Mouse (Mus musculus) forebrain, embryonic 14.5 days (tissue): ENCODE measurements at regions not wholly inside any gene's neighbourhood (a gene's known extent, or its start where the extent isn't known, plus 50 kb on each side); places are given as distances from the start of the nearest gene placed in this dataset.

ENCODE experiments used
- ATAC-seq: fragments of 200-750 bp; cut with Nextera tagmentation; 2 replicates; pipeline ENCODE4 v1.8.0; 2017; ENCODE audit warnings: mild to moderate bottlenecking, moderate library complexity
- DNase-seq: peaks from one replicate; pipeline ENCODE4 v3.0.0-alpha.2; 2015; ENCODE audit warnings: low spot score
- H3K27ac ChIP-seq: fragments of 300-500 bp; sonication (generic); 2 replicates; pipeline ENCODE4 v1.5.1; 2014; ENCODE audit warnings: low read depth, mild to moderate bottlenecking, control low read depth, low read length, moderate library complexity
- H3K27me3 ChIP-seq: fragments of 300-500 bp; sonication (generic); replicated peaks from 2 replicates; pipeline ENCODE4 v1.6.1; 2014; ENCODE audit warnings: low read length, control low read depth, mixed read lengths; ENCODE audit not compliant: control insufficient read depth, insufficient read depth
- H3K36me3 ChIP-seq: fragments of 300-500 bp; sonication (generic); 2 replicates; pipeline ENCODE4 v1.6.1; 2014; ENCODE audit warnings: low read length, control low read depth; ENCODE audit not compliant: control insufficient read depth, insufficient read depth
- H3K4me1 ChIP-seq: fragments of 300-500 bp; sonication (generic); 2 replicates; pipeline ENCODE4 v1.6.1; 2014; ENCODE audit warnings: antibody characterized with exemption, low read length, control low read depth; ENCODE audit not compliant: control insufficient read depth, insufficient read depth
- H3K4me2 ChIP-seq: fragments of 300-500 bp; sonication (generic); 2 replicates; pipeline ENCODE4 v1.6.1; 2014; ENCODE audit warnings: mild to moderate bottlenecking, control low read depth, low read length
- H3K4me3 ChIP-seq: fragments of 300-500 bp; sonication (generic); 2 replicates; pipeline ENCODE4 v1.5.1; 2014; ENCODE audit warnings: low read depth, low read length, control low read depth
- H3K9ac ChIP-seq: fragments of 300-500 bp; sonication (generic); 2 replicates; pipeline ENCODE4 v1.6.1; 2014; ENCODE audit warnings: mild to moderate bottlenecking, low read length, control low read depth, moderate library complexity
- H3K9me3 ChIP-seq: fragments of 300-500 bp; sonication (generic); replicated peaks from 2 replicates; pipeline ENCODE4 v1.6.1; 2016; ENCODE audit warnings: low read length, control low read depth, mixed read lengths; ENCODE audit not compliant: control insufficient read depth
- WGBS: fragments of 180-500 bp; shearing (Covaris S2); extraction: QIAGEN DNeasy Blood & Tissue Kit; methylation state at CpG from one replicate; pipeline ENCODE4 v1.1.7; 2014; 5-methylcytosine and 5-hydroxymethylcytosine counted together

DNA sequence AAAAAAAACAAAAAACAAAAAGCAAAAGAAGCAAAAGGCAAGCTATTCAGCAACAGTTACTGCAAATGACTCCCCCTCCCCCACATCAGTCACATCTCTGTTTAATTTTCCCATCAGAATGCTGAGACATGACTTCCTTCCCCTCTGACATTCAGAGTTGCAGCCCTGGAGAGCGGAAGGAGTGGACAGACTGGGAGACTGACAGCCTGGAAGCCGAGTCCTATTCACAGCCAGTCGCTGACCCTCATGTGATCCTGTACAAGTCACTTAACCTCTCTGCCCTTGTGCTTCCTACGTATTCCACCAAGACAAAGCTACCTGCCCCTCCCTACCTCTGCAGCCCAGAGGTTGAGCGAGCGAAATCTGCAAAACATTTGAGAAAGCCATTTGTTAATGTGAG, 161.2 kb downstream of the Barhl2 start:
- WGBS, result 37% methylated on average over 6 of the region's 6 CpGs
- ATAC-seq, result no peak
- H3K27me3 ChIP-seq, result peaks cover 3% of the 10 kb centered on the region; the same call in 1 of the 2 replicates
- H3K4me1 ChIP-seq, result peaks cover 3% of the 10 kb centered on the region; the same call in 1 of the 2 replicates
- no peak overlapping the region for H3K9ac ChIP-seq
- no peak for DNase-seq
- H3K4me2 ChIP-seq, result no peak overlapping the region
- H3K27ac ChIP-seq, result no peak overlapping the region
- H3K4me3 ChIP-seq, result no peak overlapping the region
- no peaks in the 10 kb centered on the region for H3K36me3 ChIP-seq
- H3K9me3 ChIP-seq, result no peaks in the 10 kb centered on the region

- no peak overlapping the region for H3K9ac ChIP-seq
- H3K27me3 ChIP-seq, result peaks cover 3% of the 10 kb centered on the region; the same call in 1 of the 2 replicates
- DNase-seq, result no peak
- H3K36me3 ChIP-seq, result no peaks in the 10 kb centered on the region
- no peak for ATAC-seq
- no peak overlapping the region for H3K4me2 ChIP-seq
- H3K9me3 ChIP-seq, result no peaks in the 10 kb centered on the region
- H3K4me3 ChIP-seq, result no peak overlapping the region
- no peak overlapping the region for H3K27ac ChIP-seq
- 14% methylated on average over 2 of the region's 2 CpGs for WGBS
- peaks cover 3% of the 10 kb centered on the region; the same call in 1 of the 2 replicates for H3K4me1 ChIP-seq
Observed at GRCm38 (mm10) chr5:106295993-106296392, 162.0 kb downstream of the Barhl2 start.

DNA sequence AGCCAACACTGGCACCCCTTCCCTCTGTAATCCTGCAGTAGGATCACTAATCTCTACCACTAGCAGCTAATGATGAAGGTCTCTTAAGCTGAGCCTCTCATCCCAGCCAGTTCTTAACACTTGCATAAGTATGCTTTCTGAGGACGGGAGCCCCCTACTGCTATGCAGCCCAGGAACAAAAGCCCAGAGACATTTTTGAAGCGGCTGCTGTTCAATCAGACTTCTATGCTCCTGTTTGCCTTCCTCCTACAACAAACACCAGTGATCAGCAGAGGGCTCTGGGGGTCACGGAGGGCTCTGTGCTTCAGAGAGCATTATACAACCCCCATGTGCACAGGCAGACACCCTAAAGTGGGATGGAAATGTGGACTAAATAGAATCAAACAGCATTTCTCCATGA, 162.4 kb downstream of the Barhl2 start:
- no peaks in the 10 kb centered on the region for H3K36me3 ChIP-seq
- 0% methylated on average over 3 of the region's 3 CpGs for WGBS
- no peak overlapping the region for H3K4me3 ChIP-seq
- DNase-seq (peak; percentile 60), ATAC-seq (0 out of 2 replicates have a peak, but pooled peaks have one; percentile 42)
- peaks cover 3% of the 10 kb centered on the region; the same call in 1 of the 2 replicates for H3K27me3 ChIP-seq
- H3K9me3 ChIP-seq, result no peaks in the 10 kb centered on the region
- H3K27ac ChIP-seq, result no peak overlapping the region
- H3K4me1 ChIP-seq, result peaks cover 3% of the 10 kb centered on the region; the same call in 1 of the 2 replicates
- no peak overlapping the region for H3K9ac ChIP-seq
- no peak overlapping the region for H3K4me2 ChIP-seq

- Histone ChIP-seq H3K36me3 (no peaks in the 10 kb centered on the region), H3K9ac (no peak overlapping the region), H3K27me3 (peaks cover 3% of the 10 kb centered on the region; the same call in 1 of the 2 replicates), H3K9me3 (no peaks in the 10 kb centered on the region), H3K27ac (no peak overlapping the region), H3K4me2 (no peak overlapping the region), H3K4me3 (no peak overlapping the region), H3K4me1 (peaks cover 3% of the 10 kb centered on the region; the same call in 1 of the 2 replicates)
- WGBS, result 87% methylated on average over 16 of the region's 16 CpGs
- ATAC-seq (no peak), DNase-seq (no peak)
Observed at GRCm38 (mm10) chr5:106292387-106293229, 165.4 kb downstream of the Barhl2 start.

- peak; percentile 35 for DNase-seq
- peaks cover 4% of the 10 kb centered on the region; the same call in 1 of the 2 replicates for H3K4me1 ChIP-seq
- no peaks in the 10 kb centered on the region for H3K27me3 ChIP-seq
- H3K36me3 ChIP-seq, result no peaks in the 10 kb centered on the region
- no peak overlapping the region for H3K9ac ChIP-seq
- H3K4me3 ChIP-seq, result no peak overlapping the region
- H3K27ac ChIP-seq, result no peak overlapping the region
- no peaks in the 10 kb centered on the region for H3K9me3 ChIP-seq
- H3K4me2 ChIP-seq, result no peak overlapping the region
- WGBS, result 0% methylated on average over 4 of the region's 4 CpGs
- ATAC-seq, result no peak
Observed at GRCm38 (mm10) chr5:106285152-106285551, 172.8 kb downstream of the Barhl2 start.

DNA sequence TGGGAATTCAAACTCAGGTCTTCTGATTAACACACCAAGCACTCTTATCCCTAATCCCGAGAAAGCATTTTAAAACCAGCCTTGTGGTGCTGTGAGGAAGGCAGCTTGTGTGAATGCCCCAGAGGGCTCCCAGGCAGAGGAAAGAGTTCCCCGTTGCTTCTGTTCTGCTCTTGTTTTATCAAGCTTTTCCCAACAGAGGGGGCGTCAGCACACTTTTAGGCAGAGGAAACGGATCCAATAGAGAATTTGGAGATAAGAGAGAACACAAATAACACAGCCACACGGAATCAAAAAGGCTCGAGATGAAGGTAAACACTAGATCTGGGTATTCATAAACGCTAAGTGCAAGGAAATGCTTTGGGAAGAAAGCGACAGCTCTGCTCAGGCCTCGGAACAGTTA, 173.2 kb downstream of the Barhl2 start:
- no peak overlapping the region; the same call in 1 of the 2 replicates for H3K4me2 ChIP-seq
- no peak for ATAC-seq
- H3K9ac ChIP-seq, result no peak overlapping the region
- no peak overlapping the region for H3K4me3 ChIP-seq
- H3K9me3 ChIP-seq, result no peaks in the 10 kb centered on the region
- DNase-seq, result peak; percentile 34
- H3K27me3 ChIP-seq, result no peaks in the 10 kb centered on the region
- no peak overlapping the region for H3K27ac ChIP-seq
- 11% methylated on average over 9 of the region's 9 CpGs for WGBS
- peaks cover 4% of the 10 kb centered on the region; the same call in 1 of the 2 replicates for H3K4me1 ChIP-seq
- H3K36me3 ChIP-seq, result no peaks in the 10 kb centered on the region

DNA sequence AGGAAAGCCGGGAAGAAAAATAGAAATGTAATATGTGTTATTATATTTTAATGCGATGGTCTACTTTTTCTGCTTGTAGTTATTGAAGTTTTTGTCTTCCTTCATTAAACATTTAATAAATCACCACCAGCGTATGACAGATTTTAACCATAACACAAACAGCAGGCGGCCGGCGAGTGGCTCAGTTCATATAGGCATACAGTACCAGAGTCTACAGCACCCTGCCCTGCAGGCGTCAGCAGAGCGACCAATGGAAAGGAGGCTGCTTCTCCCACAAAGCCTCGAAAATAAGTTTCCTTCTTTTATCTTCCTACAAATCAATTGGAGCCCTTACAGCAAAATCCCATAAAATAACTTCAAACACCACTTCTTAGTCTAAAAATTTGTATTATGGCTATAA, 175.3 kb downstream of the Barhl2 start:
- no peak overlapping the region for H3K27ac ChIP-seq
- H3K4me3 ChIP-seq, result no peak overlapping the region
- peaks cover 4% of the 10 kb centered on the region; the same call in 1 of the 2 replicates for H3K4me1 ChIP-seq
- H3K27me3 ChIP-seq, result no peaks in the 10 kb centered on the region
- DNase-seq (no peak), ATAC-seq (no peak)
- H3K4me2 ChIP-seq, result no peak overlapping the region
- WGBS, result 89% methylated on average over 9 of the region's 9 CpGs
- no peaks in the 10 kb centered on the region for H3K9me3 ChIP-seq
- H3K36me3 ChIP-seq, result no peaks in the 10 kb centered on the region
- no peak overlapping the region for H3K9ac ChIP-seq

DNA sequence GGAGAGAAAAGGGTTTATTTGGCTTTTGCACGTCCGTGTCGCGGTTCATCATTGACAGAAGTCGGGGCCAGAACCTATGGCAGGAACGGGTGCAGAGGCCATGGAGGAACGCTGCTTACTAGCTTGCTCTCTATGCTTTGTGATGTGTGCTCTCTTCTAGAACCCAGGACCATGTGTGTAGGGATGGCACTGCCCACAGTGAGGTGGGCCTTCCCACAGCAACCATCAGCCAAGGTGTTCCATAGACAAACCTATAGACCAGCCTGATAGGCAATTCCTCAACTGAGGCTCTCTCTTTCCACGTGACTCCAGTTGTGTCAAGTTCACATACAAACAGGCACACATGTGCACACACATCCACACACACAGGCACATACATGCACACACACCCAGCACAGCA, 180.2 kb downstream of the Barhl2 start:
- no peaks in the 10 kb centered on the region for H3K27me3 ChIP-seq
- H3K27ac ChIP-seq, result no peak overlapping the region
- no peak overlapping the region for H3K9ac ChIP-seq
- H3K4me1 ChIP-seq, result no peaks in the 10 kb centered on the region
- 91% methylated on average over 8 of the region's 8 CpGs for WGBS
- no peak overlapping the region for H3K4me3 ChIP-seq
- no peaks in the 10 kb centered on the region for H3K9me3 ChIP-seq
- DNase-seq, result no peak
- ATAC-seq, result no peak
- no peak overlapping the region for H3K4me2 ChIP-seq
- H3K36me3 ChIP-seq, result no peaks in the 10 kb centered on the region

- no peaks in the 10 kb centered on the region for H3K36me3 ChIP-seq
- H3K4me1 ChIP-seq, result no peaks in the 10 kb centered on the region
- no peak overlapping the region for H3K9ac ChIP-seq
- no peaks in the 10 kb centered on the region for H3K27me3 ChIP-seq
- no peak overlapping the region for H3K4me2 ChIP-seq
- H3K4me3 ChIP-seq, result no peak overlapping the region
- H3K9me3 ChIP-seq, result no peaks in the 10 kb centered on the region
- DNase-seq (peak; percentile 25), ATAC-seq (no peak)
- H3K27ac ChIP-seq, result no peak overlapping the region
- 61% methylated on average over 9 of the region's 9 CpGs for WGBS
Observed at GRCm38 (mm10) chr5:106277231-106277630, 180.7 kb downstream of the Barhl2 start.
